Mouse (Mus musculus): ENCODE results near the gene Esr2. TPM values are rescaled to one million over a fixed set of nuclear protein-coding genes. Genes with fewer than 3 reads are reported as not detected.
A peak's percentile ranks its signal among the peaks of the same experiment; 100 is the strongest.
"Not testable (repeated sequence)": the region's sequence is repeated elsewhere in the genome, so short reads cannot be mapped to it uniquely, and the experiment has no call there.

Gene Esr2
- 0.12 and 0.28 TPM in 2 replicates for polyA plus RNA-seq (2015; fragmentation: Nextera tagmentation; extraction: Ambion mirVana)

DNA sequence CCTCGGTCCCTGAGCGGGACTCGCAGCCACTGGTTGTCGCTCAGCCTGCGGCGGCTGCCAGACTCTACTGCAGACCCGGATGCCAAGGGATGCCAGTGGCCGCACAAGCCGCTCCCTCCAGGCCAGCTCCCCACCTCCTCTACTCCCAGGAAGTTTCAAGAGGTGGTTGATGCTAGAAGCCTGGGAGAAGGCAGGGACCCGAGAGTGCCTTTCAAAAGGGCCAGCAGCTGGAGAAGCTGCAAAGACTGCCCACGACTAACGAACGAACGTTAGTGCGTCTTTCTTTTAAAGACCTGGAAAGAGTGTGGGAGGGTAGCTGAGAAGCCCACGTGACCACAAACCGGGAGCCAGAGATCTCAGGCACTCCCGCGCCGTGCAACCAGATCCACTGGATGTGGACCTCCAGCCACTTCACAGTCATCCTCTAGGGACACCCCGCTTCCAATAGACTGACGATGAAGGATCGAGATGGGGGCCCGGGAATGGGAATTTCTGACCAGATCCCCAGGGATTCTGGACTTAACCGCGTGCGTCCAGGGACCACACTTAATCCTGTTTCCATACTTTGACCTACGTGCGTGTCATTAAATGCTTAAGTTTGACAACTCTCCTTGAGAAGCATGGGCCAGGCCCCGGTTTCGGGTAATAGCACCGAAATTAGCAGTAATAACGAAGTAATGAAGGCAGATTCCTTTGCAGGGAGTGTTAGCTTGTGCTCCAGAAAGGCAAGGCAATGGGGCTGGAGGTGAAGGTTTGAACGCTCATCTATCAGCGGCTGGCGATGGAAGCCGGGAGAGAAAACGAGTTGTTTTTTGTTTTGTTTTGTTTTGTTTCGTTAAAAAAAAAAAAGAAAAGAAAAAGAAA lies at the start of gene Esr2:
TSS of gene Esr2 (minus strand) at position 260 of the 864 bp plus-strand sequence.
- ATAC-seq = peak; percentile 69
- Histone ChIP-seq H3K4me2 (ENCODE audit: low read length) (peak within 1 kb of the TSS; percentile 99), H3K9ac (replicated peaks; ENCODE audit: low read depth, low read length) (peak within 1 kb of the TSS; percentile 12), H3K9me3 (ENCODE audit: control insufficient read depth, low read length) (no peaks in the 10 kb centered on the region), H3K4me3 (replicated peaks; ENCODE audit: low read length) (peak within 1 kb of the TSS; percentile 50), H3K27me3 (replicated peaks; ENCODE audit: control insufficient read depth, insufficient read depth, low read length) (peaks cover 6% of the 10 kb centered on the region), H3K36me3 (ENCODE audit: control insufficient read depth, insufficient read depth) (no peaks in the 10 kb centered on the region), H3K27ac (ENCODE audit: low read length) (no peak within 1 kb of the TSS), H3K4me1 (replicated peaks; ENCODE audit: control insufficient read depth, insufficient read depth, low read length) (peaks cover 9% of the 10 kb centered on the region)
- under 1% methylated on average over 39 of the region's 39 CpGs for WGBS

DNA sequence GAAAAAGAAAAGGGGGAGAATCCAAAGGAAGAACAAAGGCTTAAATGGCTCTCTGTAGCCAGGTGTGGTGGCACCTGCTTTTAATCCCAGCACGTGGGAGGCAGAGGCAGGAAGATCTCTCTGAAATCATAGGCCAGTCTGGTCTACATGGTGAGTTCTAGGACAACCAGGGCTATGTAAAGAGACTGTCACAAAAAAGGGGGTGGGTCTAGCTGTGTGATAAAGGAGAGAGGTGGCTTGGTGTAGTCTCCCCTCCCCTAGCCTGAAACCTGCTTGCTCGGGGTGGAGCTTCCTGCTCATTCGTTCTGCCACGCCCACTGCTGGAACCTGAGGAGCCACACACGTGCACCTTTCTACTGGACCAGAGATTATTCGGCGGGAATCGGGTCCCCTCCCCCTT lies 45.0 kb upstream of the Esr2 start:
- 67% methylated on average over 3 of the region's 8 CpGs for WGBS
- not testable (repeated sequence) for H3K4me1 ChIP-seq (replicated peaks; ENCODE audit: control insufficient read depth, insufficient read depth, low read length); H3K4me2 ChIP-seq (ENCODE audit: low read length); H3K36me3 ChIP-seq (ENCODE audit: control insufficient read depth, insufficient read depth); H3K4me3 ChIP-seq (replicated peaks; ENCODE audit: low read length); ATAC-seq; H3K9me3 ChIP-seq (ENCODE audit: control insufficient read depth, low read length); H3K27ac ChIP-seq (ENCODE audit: low read length); H3K27me3 ChIP-seq (replicated peaks; ENCODE audit: control insufficient read depth, insufficient read depth, low read length); H3K9ac ChIP-seq (replicated peaks; ENCODE audit: low read depth, low read length)

DNA sequence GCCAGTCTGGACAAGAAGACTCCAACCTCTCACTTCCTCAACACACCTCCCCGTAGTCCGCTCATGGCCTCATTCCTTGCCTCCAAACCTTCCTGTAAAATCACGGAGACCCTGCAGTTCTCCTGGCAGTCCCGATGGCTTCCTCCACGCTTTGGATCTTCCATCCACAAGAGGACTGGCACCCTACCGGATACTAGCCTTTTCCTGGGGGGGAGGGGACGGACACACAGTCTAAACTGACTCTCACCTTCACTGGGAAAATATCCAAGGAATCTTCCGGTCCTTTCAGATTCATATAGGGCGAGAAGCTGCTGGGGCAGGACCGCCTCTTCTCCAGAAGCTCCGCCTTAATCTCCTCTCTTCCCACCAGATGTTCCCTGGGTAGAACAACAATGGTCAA lies 39.7 kb upstream of the Esr2 start:
- WGBS = 81% methylated on average over 11 of the region's 11 CpGs
- no peak overlapping the region for H3K4me3 ChIP-seq (replicated peaks; ENCODE audit: low read length)
- no peak for ATAC-seq

GRCm38 (mm10) chr12:76215121-76215520 lies 38.1 kb upstream of the Esr2 start:
- no peak overlapping the region for H3K4me2 ChIP-seq (ENCODE audit: low read length)
- WGBS = 31% methylated on average over 5 of the region's 5 CpGs
- no peak for ATAC-seq
- no peak overlapping the region for H3K4me3 ChIP-seq (replicated peaks; ENCODE audit: low read length)
- no peaks in the 10 kb centered on the region for H3K9me3 ChIP-seq (ENCODE audit: control insufficient read depth, low read length)
- no peak overlapping the region for H3K27ac ChIP-seq (ENCODE audit: low read length)
- H3K4me1 ChIP-seq (replicated peaks; ENCODE audit: control insufficient read depth, insufficient read depth, low read length) = no peaks in the 10 kb centered on the region
- H3K36me3 ChIP-seq (ENCODE audit: control insufficient read depth, insufficient read depth) = no peaks in the 10 kb centered on the region
- H3K9ac ChIP-seq (replicated peaks; ENCODE audit: low read depth, low read length) = no peak overlapping the region
- no peaks in the 10 kb centered on the region for H3K27me3 ChIP-seq (replicated peaks; ENCODE audit: control insufficient read depth, insufficient read depth, low read length)

More for the DNA sequence above, 39.7 kb upstream of the Esr2 start:
- Histone ChIP-seq H3K27ac (ENCODE audit: low read length) (no peak overlapping the region), H3K4me2 (ENCODE audit: low read length) (no peak overlapping the region), H3K27me3 (replicated peaks; ENCODE audit: control insufficient read depth, insufficient read depth, low read length) (no peaks in the 10 kb centered on the region), H3K36me3 (ENCODE audit: control insufficient read depth, insufficient read depth) (no peaks in the 10 kb centered on the region), H3K9me3 (ENCODE audit: control insufficient read depth, low read length) (no peaks in the 10 kb centered on the region), H3K9ac (replicated peaks; ENCODE audit: low read depth, low read length) (no peak overlapping the region), H3K4me1 (replicated peaks; ENCODE audit: control insufficient read depth, insufficient read depth, low read length) (no peaks in the 10 kb centered on the region)

DNA sequence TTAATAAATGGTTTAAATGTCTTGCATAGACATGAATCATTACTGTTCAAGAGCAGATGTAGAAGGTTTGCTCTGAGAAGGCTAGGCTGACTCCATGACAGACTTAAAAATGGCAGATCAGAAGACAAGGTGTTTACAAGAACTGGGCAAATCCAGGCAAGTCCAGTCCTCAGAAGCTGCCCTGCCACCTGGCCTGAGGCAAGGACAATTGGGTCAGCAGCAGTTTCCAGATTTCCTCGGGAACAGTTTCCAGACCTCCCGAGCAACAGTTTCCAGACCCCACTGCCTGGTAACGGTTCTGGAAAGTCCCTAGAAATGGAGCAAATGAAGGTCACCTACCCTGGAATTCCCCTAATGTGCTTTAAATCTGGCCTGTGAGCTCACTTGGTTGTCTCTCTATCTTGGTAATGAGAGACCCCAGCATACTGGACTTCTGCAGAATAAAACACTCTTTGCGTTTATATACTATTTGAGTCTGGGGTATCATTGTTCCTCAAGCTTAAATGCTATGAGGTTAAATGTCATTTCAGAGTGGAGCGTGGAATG lies 32.4 kb upstream of the Esr2 start:
- 94% methylated on average over 5 of the region's 5 CpGs for WGBS
- H3K4me2 ChIP-seq (ENCODE audit: low read length) = no peak overlapping the region
- H3K27ac ChIP-seq (ENCODE audit: low read length) = no peak overlapping the region
- ATAC-seq = no peak
- no peaks in the 10 kb centered on the region for H3K4me1 ChIP-seq (replicated peaks; ENCODE audit: control insufficient read depth, insufficient read depth, low read length)
- H3K36me3 ChIP-seq (ENCODE audit: control insufficient read depth, insufficient read depth) = no peaks in the 10 kb centered on the region
- H3K9ac ChIP-seq (replicated peaks; ENCODE audit: low read depth, low read length) = no peak overlapping the region
- H3K27me3 ChIP-seq (replicated peaks; ENCODE audit: control insufficient read depth, insufficient read depth, low read length) = no peaks in the 10 kb centered on the region
- H3K4me3 ChIP-seq (replicated peaks; ENCODE audit: low read length) = no peak overlapping the region
- no peaks in the 10 kb centered on the region for H3K9me3 ChIP-seq (ENCODE audit: control insufficient read depth, low read length)

DNA sequence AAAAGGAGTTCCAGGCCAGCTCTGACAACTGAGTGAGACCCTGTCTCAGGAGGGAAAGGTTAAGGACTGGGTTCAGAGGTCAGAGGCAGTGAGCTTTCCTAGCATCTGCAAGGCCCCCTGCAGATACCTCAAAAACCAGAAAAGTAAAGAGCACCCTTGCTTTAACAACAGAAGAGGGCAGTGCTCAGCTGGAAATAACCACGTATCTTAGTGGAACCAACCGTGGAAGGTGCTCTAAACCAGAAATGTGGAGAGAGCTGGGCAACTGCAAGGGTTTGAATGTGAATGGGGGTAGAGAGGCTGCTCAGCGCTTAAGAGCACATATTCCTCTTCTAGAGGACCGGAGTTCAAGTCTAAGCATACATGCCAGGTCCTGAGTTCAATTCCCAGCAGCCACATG lies 23.3 kb upstream of the Esr2 start:
- ATAC-seq = no peak
- no peaks in the 10 kb centered on the region for H3K27me3 ChIP-seq (replicated peaks; ENCODE audit: control insufficient read depth, insufficient read depth, low read length)
- H3K4me2 ChIP-seq (ENCODE audit: low read length) = no peak overlapping the region
- H3K27ac ChIP-seq (ENCODE audit: low read length) = no peak overlapping the region
- no peaks in the 10 kb centered on the region for H3K36me3 ChIP-seq (ENCODE audit: control insufficient read depth, insufficient read depth)
- H3K4me3 ChIP-seq (replicated peaks; ENCODE audit: low read length) = no peak overlapping the region
- H3K9ac ChIP-seq (replicated peaks; ENCODE audit: low read depth, low read length) = no peak overlapping the region
- no peaks in the 10 kb centered on the region for H3K9me3 ChIP-seq (ENCODE audit: control insufficient read depth, low read length)
- 74% methylated on average over 4 of the region's 4 CpGs for WGBS
- peaks cover 8% of the 10 kb centered on the region for H3K4me1 ChIP-seq (replicated peaks; ENCODE audit: control insufficient read depth, insufficient read depth, low read length)

DNA sequence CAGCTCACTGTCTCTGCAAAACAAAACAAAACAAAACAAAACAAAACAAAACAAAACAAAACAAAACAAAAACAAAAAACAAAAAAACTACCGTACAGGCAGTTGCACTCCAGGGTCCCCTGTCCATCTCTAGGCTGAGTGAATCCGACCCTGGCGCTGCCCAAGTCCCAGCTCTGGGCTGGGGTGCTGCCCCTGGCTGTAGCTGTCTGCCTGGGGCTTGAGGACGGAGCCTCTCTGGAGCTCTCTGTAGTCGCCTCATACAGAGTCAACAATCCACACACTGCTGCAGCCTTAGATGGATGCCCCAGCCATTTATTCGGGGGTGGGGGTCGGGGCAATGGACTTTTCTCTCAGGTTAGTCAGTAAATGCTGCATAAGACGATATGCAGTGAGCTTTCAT lies 20.0 kb upstream of the Esr2 start:
- Histone ChIP-seq H3K4me3 (replicated peaks; ENCODE audit: low read length) (0 out of 2 replicates have a peak overlapping the region, but pooled peaks have one; percentile 16), H3K9ac (replicated peaks; ENCODE audit: low read depth, low read length) (no peak overlapping the region), H3K36me3 (ENCODE audit: control insufficient read depth, insufficient read depth) (no peaks in the 10 kb centered on the region), H3K4me2 (ENCODE audit: low read length) (peak overlapping the region; percentile 87), H3K4me1 (replicated peaks; ENCODE audit: control insufficient read depth, insufficient read depth, low read length) (peaks cover 8% of the 10 kb centered on the region), H3K27ac (ENCODE audit: low read length) (no peak overlapping the region), H3K27me3 (replicated peaks; ENCODE audit: control insufficient read depth, insufficient read depth, low read length) (no peaks in the 10 kb centered on the region), H3K9me3 (ENCODE audit: control insufficient read depth, low read length) (no peaks in the 10 kb centered on the region)
- 43% methylated on average over 8 of the region's 8 CpGs for WGBS
- ATAC-seq = peak; percentile 54

DNA sequence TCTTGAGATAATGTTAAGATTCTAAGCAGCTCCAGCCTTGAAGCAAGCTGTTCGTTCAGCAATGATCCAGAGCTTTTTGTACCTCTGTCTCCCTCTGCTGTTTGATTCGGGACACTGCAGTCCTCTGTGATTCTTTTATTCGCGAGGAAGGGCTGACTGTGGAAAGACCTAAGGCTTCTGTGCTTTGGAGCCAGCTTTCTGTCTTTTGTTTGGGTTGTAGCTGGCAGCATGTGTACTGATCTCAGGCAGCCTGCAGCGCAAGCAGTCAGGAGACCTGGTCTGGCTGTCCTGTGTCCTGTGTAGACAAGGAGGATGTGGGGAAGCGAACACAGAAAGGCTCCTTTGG lies 19.6 kb upstream of the Esr2 start:
- H3K36me3 ChIP-seq (ENCODE audit: control insufficient read depth, insufficient read depth) = no peaks in the 10 kb centered on the region
- H3K27me3 ChIP-seq (replicated peaks; ENCODE audit: control insufficient read depth, insufficient read depth, low read length) = no peaks in the 10 kb centered on the region
- no peak overlapping the region for H3K27ac ChIP-seq (ENCODE audit: low read length)
- peak; percentile 84 for ATAC-seq
- H3K4me1 ChIP-seq (replicated peaks; ENCODE audit: control insufficient read depth, insufficient read depth, low read length) = peaks cover 8% of the 10 kb centered on the region
- no peaks in the 10 kb centered on the region for H3K9me3 ChIP-seq (ENCODE audit: control insufficient read depth, low read length)
- 3% methylated on average over 6 of the region's 6 CpGs for WGBS
- 0 out of 2 replicates have a peak overlapping the region, but pooled peaks have one; percentile 38 for H3K9ac ChIP-seq (replicated peaks; ENCODE audit: low read depth, low read length)
- peak overlapping the region; percentile 87 for H3K4me2 ChIP-seq (ENCODE audit: low read length)
- peak overlapping the region; percentile 44 for H3K4me3 ChIP-seq (replicated peaks; ENCODE audit: low read length)

- peak; percentile 80 for ATAC-seq
- under 1% methylated on average over 22 of the region's 22 CpGs for WGBS
- Histone ChIP-seq H3K36me3 (ENCODE audit: control insufficient read depth, insufficient read depth) (no peaks in the 10 kb centered on the region), H3K4me2 (ENCODE audit: low read length) (peak overlapping the region; percentile 87), H3K9me3 (ENCODE audit: control insufficient read depth, low read length) (no peaks in the 10 kb centered on the region), H3K9ac (replicated peaks; ENCODE audit: low read depth, low read length) (peak overlapping the region; percentile 47), H3K4me3 (replicated peaks; ENCODE audit: low read length) (peak overlapping the region; percentile 44), H3K27me3 (replicated peaks; ENCODE audit: control insufficient read depth, insufficient read depth, low read length) (no peaks in the 10 kb centered on the region), H3K27ac (ENCODE audit: low read length) (no peak overlapping the region), H3K4me1 (replicated peaks; ENCODE audit: control insufficient read depth, insufficient read depth, low read length) (peaks cover 8% of the 10 kb centered on the region)
Measured at GRCm38 (mm10) chr12:76195912-76196708, 19.1 kb upstream of the Esr2 start.
